Comparison of ENCODE assay signal across 8 mouse cellular contexts in genomic region chr11:117935616-117936015, GRCm38 (mm10). TPM values are rescaled to one million over a fixed set of nuclear protein-coding genes. Genes with fewer than 3 reads are reported as not detected.
A peak's percentile ranks its signal among the peaks of the same experiment; 100 is the strongest.
DNase-seq lines count a peak whose midpoint lies in the region; ATAC-seq lines count a peak whose summit lies in the region.

No protein-coding gene starts in this region.

- peak overlapping the region; percentile 63 for H3K27ac ChIP-seq in midbrain, embryonic 10.5 days (replicated peaks)
- H3K27ac ChIP-seq in midbrain, embryonic 15.5 days = no peak overlapping the region
- H3K27ac ChIP-seq in heart, embryonic 13.5 days (replicated peaks) = peak overlapping the region; percentile 78
- peak overlapping the region; percentile 51 for H3K27ac ChIP-seq in limb, embryonic 12.5 days

- H3K4me2 ChIP-seq in midbrain, embryonic 15.5 days = no peak overlapping the region
- peak overlapping the region; percentile 31 for H3K4me2 ChIP-seq in heart, embryonic 13.5 days
- no peak overlapping the region for H3K4me2 ChIP-seq in limb, embryonic 12.5 days

- 65% methylated on average over 9 of the region's 9 CpGs for WGBS in midbrain, embryonic 10.5 days
- WGBS in midbrain, embryonic 15.5 days = 57% methylated on average over 9 of the region's 9 CpGs
- 55% methylated on average over 9 of the region's 9 CpGs for WGBS in heart, embryonic 13.5 days
- 67% methylated on average over 9 of the region's 9 CpGs for WGBS in limb, embryonic 12.5 days

- no peak overlapping the region for H3K4me3 ChIP-seq in midbrain, embryonic 10.5 days
- H3K4me3 ChIP-seq in midbrain, embryonic 15.5 days = no peak overlapping the region
- H3K4me3 ChIP-seq in heart, embryonic 13.5 days = no peak overlapping the region
- H3K4me3 ChIP-seq in limb, embryonic 12.5 days (replicated peaks) = no peak overlapping the region

- no peak for DNase-seq in midbrain, embryonic 10.5 days (ENCODE audit: low spot score)
- no peak for DNase-seq in testis, postnatal 14 days (ENCODE audit: low spot score)
- DNase-seq in cerebellum, adult 11-12 months = no peak
- DNase-seq in layer of hippocampus, adult 9-10 months (ENCODE audit: low spot score) = no peak
- DNase-seq in spleen, adult 18-20 months = no peak

- H3K27me3 ChIP-seq in midbrain, embryonic 10.5 days (ENCODE audit: low read depth, poor library complexity, severe bottlenecking) = peaks cover 75% of the 10 kb centered on the region
- H3K27me3 ChIP-seq in midbrain, embryonic 15.5 days (replicated peaks) = peaks cover 11% of the 10 kb centered on the region; the same call in 1 of the 2 replicates
- H3K27me3 ChIP-seq in heart, embryonic 13.5 days (replicated peaks) = peaks cover 29% of the 10 kb centered on the region
- H3K27me3 ChIP-seq in limb, embryonic 12.5 days = peaks cover 23% of the 10 kb centered on the region

- H3K9ac ChIP-seq in midbrain, embryonic 15.5 days = no peak overlapping the region
- peak overlapping the region; percentile 6; the same call in 1 of the 2 replicates for H3K9ac ChIP-seq in heart, embryonic 13.5 days
- no peak overlapping the region for H3K9ac ChIP-seq in limb, embryonic 12.5 days (replicated peaks)

- H3K9me3 ChIP-seq in midbrain, embryonic 10.5 days (replicated peaks) = no peaks in the 10 kb centered on the region
- H3K9me3 ChIP-seq in midbrain, embryonic 15.5 days = no peaks in the 10 kb centered on the region
- H3K9me3 ChIP-seq in heart, embryonic 13.5 days = no peaks in the 10 kb centered on the region
- H3K9me3 ChIP-seq in limb, embryonic 12.5 days = no peaks in the 10 kb centered on the region

- no peaks in the 10 kb centered on the region for H3K36me3 ChIP-seq in midbrain, embryonic 10.5 days
- no peaks in the 10 kb centered on the region for H3K36me3 ChIP-seq in midbrain, embryonic 15.5 days (replicated peaks)
- no peaks in the 10 kb centered on the region for H3K36me3 ChIP-seq in heart, embryonic 13.5 days
- H3K36me3 ChIP-seq in limb, embryonic 12.5 days = no peaks in the 10 kb centered on the region

- peaks cover 94% of the 10 kb centered on the region for H3K4me1 ChIP-seq in midbrain, embryonic 10.5 days
- peaks cover 37% of the 10 kb centered on the region for H3K4me1 ChIP-seq in midbrain, embryonic 15.5 days
- H3K4me1 ChIP-seq in heart, embryonic 13.5 days = peaks cover 74% of the 10 kb centered on the region
- peaks cover 78% of the 10 kb centered on the region for H3K4me1 ChIP-seq in limb, embryonic 12.5 days (replicated peaks)

- ATAC-seq in midbrain, embryonic 15.5 days (replicated peaks) = no peak
- no peak for ATAC-seq in heart, embryonic 13.5 days (ENCODE audit: extremely low read depth, insufficient number of reproducible peaks, low FRiP score, low TSS enrichment)
- no peak for ATAC-seq in limb, embryonic 12.5 days (ENCODE audit: insufficient number of reproducible peaks, insufficient read depth, low FRiP score, low TSS enrichment, low read depth)

RNA-seq across cellular contexts. Expression of gene Socs3, which starts 34.2 kb away (rescaled TPM):
- 14.1 and 14.3 TPM in 2 replicates for polyA plus RNA-seq in midbrain, embryonic 10.5 days (2016; fragmentation: Nextera tagmentation; extraction: Ambion mirVana)
- 8.7 and 8.9 TPM in 2 replicates for polyA plus RNA-seq in midbrain, embryonic 15.5 days (2015; fragmentation: Nextera tagmentation; extraction: Ambion mirVana)
- 4.9 and 8.5 TPM in 2 replicates for polyA plus RNA-seq in heart, embryonic 13.5 days (2015; fragmentation: Nextera tagmentation; extraction: Ambion mirVana)
- polyA plus RNA-seq in limb, embryonic 12.5 days (2016; fragmentation: Nextera tagmentation; extraction: Ambion mirVana) = 14.9 and 16.4 TPM in 2 replicates

RNA-seq across cellular contexts. Expression of gene Pgs1, which starts 50.5 kb away (rescaled TPM):
- 45.0 and 46.3 TPM in 2 replicates for polyA plus RNA-seq in midbrain, embryonic 10.5 days (2016; fragmentation: Nextera tagmentation; extraction: Ambion mirVana)
- 62.5 and 63.5 TPM in 2 replicates for polyA plus RNA-seq in midbrain, embryonic 15.5 days (2015; fragmentation: Nextera tagmentation; extraction: Ambion mirVana)
- 25.7 and 26.6 TPM in 2 replicates for polyA plus RNA-seq in heart, embryonic 13.5 days (2015; fragmentation: Nextera tagmentation; extraction: Ambion mirVana)
- polyA plus RNA-seq in limb, embryonic 12.5 days (2016; fragmentation: Nextera tagmentation; extraction: Ambion mirVana) = 40.7 and 43.1 TPM in 2 replicates
